Mouse (Mus musculus): ENCODE results near the gene Tef. TPM values are rescaled to one million over a fixed set of nuclear protein-coding genes. Genes with fewer than 3 reads are reported as not detected.

Tef gene
- total RNA-seq (2023): 10 to 100 TPM; 38.6 to 45.3 TPM

DNA sequence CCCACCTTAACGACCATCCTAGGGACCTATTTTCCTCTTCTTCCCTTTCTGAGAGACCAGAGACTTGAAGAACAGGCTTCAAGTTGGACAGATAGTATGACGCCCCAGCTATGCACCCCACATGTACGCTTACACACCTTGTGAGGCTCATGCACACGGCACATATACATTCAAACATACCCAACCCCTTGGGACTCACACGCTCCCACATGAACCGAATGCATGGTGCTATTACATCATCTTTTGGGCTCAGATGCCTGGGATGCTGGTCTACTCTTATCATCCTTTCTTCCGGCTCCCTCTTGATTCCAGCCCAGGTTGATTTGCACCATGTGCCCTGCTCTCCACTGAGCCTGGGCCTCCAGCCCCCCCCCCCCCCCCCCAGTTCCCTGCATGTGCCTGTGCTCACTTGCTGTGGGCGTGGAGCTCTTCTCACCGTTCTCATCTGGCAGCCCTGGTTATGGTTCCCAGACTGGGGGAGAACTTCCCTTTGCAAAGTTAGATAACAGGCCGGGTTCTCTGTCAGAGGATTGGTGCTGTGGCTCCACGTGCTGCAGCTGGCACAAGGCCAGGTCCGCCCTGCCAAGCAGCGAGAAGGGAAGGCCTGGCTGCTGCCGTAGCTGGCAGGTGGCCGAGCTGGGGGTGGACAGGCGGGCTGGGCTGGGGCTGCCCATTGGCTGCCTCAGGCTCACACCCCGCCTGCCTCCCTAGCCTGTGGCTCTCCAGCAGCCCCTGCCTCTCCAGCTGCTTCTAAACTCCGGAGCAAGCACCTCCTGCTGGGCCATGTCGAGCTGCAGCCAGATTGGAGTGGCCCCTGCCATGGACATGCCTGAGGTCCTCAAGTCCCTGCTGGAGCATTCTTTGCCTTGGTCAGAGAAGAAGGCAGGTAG, at the start of gene Tef:
Gene Tef, plus strand, starts transcription at position 421 of the 890 bp plus-strand sequence.

DNA sequence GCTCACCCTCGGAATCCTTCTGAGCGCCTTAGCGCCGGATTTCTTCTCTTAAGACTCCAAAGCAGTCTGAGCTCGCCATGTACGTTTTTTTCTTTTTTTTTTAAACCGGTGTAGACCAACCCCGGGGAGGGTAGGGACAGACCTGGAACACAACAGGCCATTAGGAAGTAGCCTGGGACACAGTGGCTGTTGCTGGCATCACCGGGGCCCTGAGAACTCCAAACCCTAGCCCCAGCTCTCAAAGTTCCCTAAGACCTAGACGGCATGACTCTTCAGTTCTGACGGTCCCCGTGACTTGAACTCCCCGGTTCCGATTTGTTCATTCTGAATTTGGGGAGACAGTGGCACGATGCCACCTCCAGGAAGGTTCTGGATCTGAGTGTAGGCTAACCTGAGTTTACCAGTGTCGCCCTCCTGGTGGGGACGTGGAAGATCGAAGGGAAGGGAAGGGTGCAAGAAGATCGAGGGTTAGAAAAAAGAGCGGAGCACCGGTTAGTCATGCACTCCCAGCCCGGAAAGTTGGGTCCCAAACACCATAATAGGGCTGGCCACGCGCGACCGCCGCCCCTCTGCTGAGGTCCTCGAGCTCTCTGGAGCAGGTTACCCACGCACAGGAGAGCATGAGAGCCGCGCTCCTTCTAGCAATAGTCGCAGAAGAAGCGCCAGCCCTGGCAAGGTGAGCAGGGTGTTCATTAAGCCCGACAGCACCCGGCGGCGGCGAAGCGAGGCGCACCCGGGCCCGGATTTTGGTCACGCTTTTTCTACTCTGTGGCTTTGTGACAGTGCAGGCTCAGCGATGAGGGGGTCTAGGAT, 56.5 kb downstream of the Tef start, which contains the start of gene Tob2:
Gene Tob2, minus strand, starts transcription at position 280 of the 813 bp plus-strand sequence.

DNA sequence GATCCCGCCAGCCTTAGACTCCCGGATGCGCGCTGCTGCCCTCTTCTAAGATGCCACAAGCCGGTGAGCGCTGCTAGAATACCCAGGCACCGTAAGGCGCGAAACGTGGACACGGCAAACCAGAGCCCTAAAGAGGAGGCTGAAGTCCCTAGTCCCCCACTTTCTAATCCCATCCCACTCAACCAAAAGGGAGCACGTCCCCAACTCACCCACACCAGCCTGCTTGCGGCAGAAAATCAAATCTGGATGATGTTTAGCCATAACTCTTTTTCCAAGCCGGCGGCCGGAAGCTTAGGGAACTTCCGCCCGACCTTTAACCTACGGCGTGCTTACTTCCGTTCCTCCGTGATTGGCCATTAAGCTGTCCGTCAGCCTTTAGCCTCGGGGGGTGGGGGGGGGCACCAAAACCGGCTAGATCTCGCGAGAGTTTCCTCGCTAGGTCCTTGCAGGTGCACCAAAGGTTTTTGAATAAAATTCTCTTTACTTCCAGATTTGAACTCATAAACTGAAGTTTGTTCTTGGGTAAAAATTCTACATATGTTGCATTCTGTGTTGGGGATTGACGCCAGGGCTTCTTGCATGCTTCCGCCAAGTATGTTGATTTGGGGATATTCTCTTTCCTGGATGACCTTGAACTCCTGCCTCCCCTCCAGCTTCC, 69.5 kb downstream of the Tef start, which contains the start of gene Phf5a:
Gene Phf5a, minus strand, starts transcription at position 308 of the 658 bp plus-strand sequence.

DNA sequence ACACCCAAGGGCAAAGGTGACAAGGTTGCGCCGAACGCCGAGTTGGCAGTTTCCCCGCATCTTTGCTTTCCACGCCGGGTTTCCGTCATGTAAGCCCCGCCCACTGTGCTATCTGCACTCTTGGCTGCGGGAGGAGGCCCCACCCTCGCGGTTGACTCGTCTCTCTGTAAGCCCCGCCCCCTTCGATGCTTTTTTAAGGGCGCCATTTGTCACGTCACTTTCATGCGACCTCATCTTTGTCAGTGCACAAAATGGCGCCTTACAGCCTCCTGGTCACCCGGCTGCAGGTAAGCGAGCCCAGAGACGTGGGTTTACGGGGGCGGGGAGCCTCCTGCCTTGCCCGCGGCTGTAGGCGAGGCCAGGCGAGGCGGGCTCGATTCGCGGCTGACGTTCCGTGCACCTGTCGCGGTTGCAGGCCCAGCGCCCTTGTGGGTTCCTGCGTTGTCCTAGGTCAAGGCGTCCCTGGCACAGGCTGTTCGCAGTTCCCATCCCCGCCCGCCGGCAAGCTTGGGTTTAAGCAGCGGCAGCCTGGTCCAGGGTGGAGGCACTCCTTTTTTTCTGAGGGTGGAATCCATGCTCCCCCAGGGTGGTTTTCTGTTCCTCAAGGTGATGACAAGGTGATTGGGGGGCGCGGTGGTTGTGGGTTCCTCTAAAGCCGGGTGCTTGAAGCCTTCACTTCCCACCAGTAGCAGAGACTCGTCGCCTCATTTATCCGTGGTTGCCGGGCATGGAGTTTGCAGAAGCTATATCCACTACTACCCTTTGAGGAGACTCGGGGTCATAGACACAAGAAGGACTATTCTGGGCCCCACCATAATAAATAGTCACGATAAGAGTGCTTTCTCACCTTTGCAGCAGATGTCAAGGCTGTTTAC, 70.3 kb downstream of the Tef start, which contains the start of gene Aco2:
Gene Aco2, plus strand, starts transcription at position 48 of the 875 bp plus-strand sequence.

Other genes starting within 250 kb of the Tef start
- gene Ep300, start 217.1 kb upstream of the Tef start, total RNA-seq (2023): 100 to 1,000 TPM; 226 to 227 TPM
- 10 to 100 TPM; 51.7 to 52.1 TPM for gene L3mbtl2, start 138.5 kb upstream of the Tef start, total RNA-seq (2023)
- not detected for gene Chadl, start 105.1 kb upstream of the Tef start, total RNA-seq (2023)
- 10 to 100 TPM; 40.0 to 42.6 TPM for gene Zc3h7b, start 57.4 kb upstream of the Tef start, total RNA-seq (2023)
- gene Rangap1, start 56.9 kb upstream of the Tef start, total RNA-seq (2023): 10 to 100 TPM; 67.0 to 80.9 TPM
- 100 to 1,000 TPM; 114 to 123 TPM for gene Tob2, start 56.4 kb downstream of the Tef start, total RNA-seq (2023)
- 10 to 100 TPM; 62.7 to 66.9 TPM for gene Phf5a, start 69.5 kb downstream of the Tef start, total RNA-seq (2023)
- 100 to 1,000 TPM; 144 to 153 TPM for gene Aco2, start 69.9 kb downstream of the Tef start, total RNA-seq (2023)
- 10 to 100 TPM; 22.9 to 23.7 TPM for gene Polr3h, start 123.8 kb downstream of the Tef start, total RNA-seq (2023)
- under 1 TPM; 0.15 TPM for gene Csdc2, start 134.3 kb downstream of the Tef start, total RNA-seq (2023)
- gene Pmm1, start 158.5 kb downstream of the Tef start, total RNA-seq (2023): 10 to 100 TPM; 20.5 to 22.3 TPM
- not detected for gene 1700029P11Rik, start 178.1 kb downstream of the Tef start, total RNA-seq (2023)
- gene Xrcc6, start 185.4 kb downstream of the Tef start, total RNA-seq (2023): 10 to 100 TPM; 36.6 to 36.9 TPM
- gene Desi1, start 231.4 kb downstream of the Tef start, total RNA-seq (2023): 10 to 100 TPM; 26.1 to 31.1 TPM
- gene Snu13, start 245.2 kb downstream of the Tef start, total RNA-seq (2023): 100 to 1,000 TPM; 102 to 122 TPM

All from B cell, adult 67 days (primary cell).